Mouse (Mus musculus): ENCODE measurements around the gene Zmat5.

Gene Zmat5

GRCm38 (mm10) chr11:4704072-4704964, at the start of gene Zmat5, which contains the start of gene Uqcr10:
Gene Zmat5 (plus strand): TSS chr11:4704678.
Gene Uqcr10 (minus strand): TSS chr11:4704342.
- peak; percentile 84 to 87 for DNase-seq (ENCODE audit: low spot score in 2 of 2)

GRCm38 (mm10) chr11:4659818-4660217, 44.7 kb upstream of the Zmat5 start:
- DNase-seq (ENCODE audit: low spot score in 2 of 2) = no peak

- DNase-seq (ENCODE audit: low spot score in 2 of 2) = no peak
These were observed 44.0 kb upstream of the Zmat5 start for GRCm38 (mm10) chr11:4660309-4661025.

- DNase-seq (ENCODE audit: low spot score in 2 of 2) = no peak
These were observed 43.2 kb upstream of the Zmat5 start for GRCm38 (mm10) chr11:4661324-4661723.

GRCm38 (mm10) chr11:4661871-4662495, 42.5 kb upstream of the Zmat5 start:
- DNase-seq (ENCODE audit: low spot score in 2 of 2) = no peak

- DNase-seq (ENCODE audit: low spot score in 2 of 2) = no peak
These were observed 42.0 kb upstream of the Zmat5 start for GRCm38 (mm10) chr11:4662496-4662878.

- no peak for DNase-seq (ENCODE audit: low spot score in 2 of 2)
These were observed 32.7 kb upstream of the Zmat5 start for GRCm38 (mm10) chr11:4671736-4672135.

GRCm38 (mm10) chr11:4674593-4674992, 29.9 kb upstream of the Zmat5 start:
- DNase-seq (ENCODE audit: low spot score in 2 of 2) = peak in 1 of 2 experiments; percentile 62

- DNase-seq (ENCODE audit: low spot score in 2 of 2) = peak in 1 of 2 experiments; percentile 76
These were observed 29.3 kb upstream of the Zmat5 start for GRCm38 (mm10) chr11:4675126-4675562.

GRCm38 (mm10) chr11:4675693-4676092, 28.8 kb upstream of the Zmat5 start:
- DNase-seq (ENCODE audit: low spot score in 2 of 2) = no peak

- DNase-seq (ENCODE audit: low spot score in 2 of 2) = no peak
These were observed 27.1 kb upstream of the Zmat5 start for GRCm38 (mm10) chr11:4677250-4677872.

- no peak for DNase-seq (ENCODE audit: low spot score in 2 of 2)
These were observed 25.6 kb upstream of the Zmat5 start for GRCm38 (mm10) chr11:4678700-4679440.

- no peak for DNase-seq (ENCODE audit: low spot score in 2 of 2)
These were observed 25.0 kb upstream of the Zmat5 start for GRCm38 (mm10) chr11:4679441-4679832.

- DNase-seq (ENCODE audit: low spot score in 2 of 2) = no peak
These were observed 24.4 kb upstream of the Zmat5 start for GRCm38 (mm10) chr11:4680126-4680525.

- no peak for DNase-seq (ENCODE audit: low spot score in 2 of 2)
These were observed 21.0 kb upstream of the Zmat5 start for GRCm38 (mm10) chr11:4683516-4683915.

GRCm38 (mm10) chr11:4684186-4684585, 20.3 kb upstream of the Zmat5 start:
- DNase-seq (ENCODE audit: low spot score in 2 of 2) = no peak

GRCm38 (mm10) chr11:4685071-4685470, 19.4 kb upstream of the Zmat5 start:
- DNase-seq (ENCODE audit: low spot score in 2 of 2) = no peak

- no peak for DNase-seq (ENCODE audit: low spot score in 2 of 2)
These were observed 19.0 kb upstream of the Zmat5 start for GRCm38 (mm10) chr11:4685510-4685909.

- DNase-seq (ENCODE audit: low spot score in 2 of 2) = no peak
These were observed 17.5 kb upstream of the Zmat5 start for GRCm38 (mm10) chr11:4687027-4687426.

GRCm38 (mm10) chr11:4687874-4688273, 16.6 kb upstream of the Zmat5 start:
- no peak for DNase-seq (ENCODE audit: low spot score in 2 of 2)

Data from urinary bladder, adult 18-20 months (tissue).